Mouse (Mus musculus): ENCODE data around the gene Fbl. TPM values are rescaled to one million over a fixed set of nuclear protein-coding genes. Genes with fewer than 3 reads are reported as not detected.
"Not testable (repeated sequence)": the region's sequence is repeated elsewhere in the genome, so short reads cannot be mapped to it uniquely, and the experiment has no call there.

Fbl gene
- total and polyA plus RNA-seq, 2 experiments from 2014 or later = 31.9 to 60.9 TPM

DNA sequence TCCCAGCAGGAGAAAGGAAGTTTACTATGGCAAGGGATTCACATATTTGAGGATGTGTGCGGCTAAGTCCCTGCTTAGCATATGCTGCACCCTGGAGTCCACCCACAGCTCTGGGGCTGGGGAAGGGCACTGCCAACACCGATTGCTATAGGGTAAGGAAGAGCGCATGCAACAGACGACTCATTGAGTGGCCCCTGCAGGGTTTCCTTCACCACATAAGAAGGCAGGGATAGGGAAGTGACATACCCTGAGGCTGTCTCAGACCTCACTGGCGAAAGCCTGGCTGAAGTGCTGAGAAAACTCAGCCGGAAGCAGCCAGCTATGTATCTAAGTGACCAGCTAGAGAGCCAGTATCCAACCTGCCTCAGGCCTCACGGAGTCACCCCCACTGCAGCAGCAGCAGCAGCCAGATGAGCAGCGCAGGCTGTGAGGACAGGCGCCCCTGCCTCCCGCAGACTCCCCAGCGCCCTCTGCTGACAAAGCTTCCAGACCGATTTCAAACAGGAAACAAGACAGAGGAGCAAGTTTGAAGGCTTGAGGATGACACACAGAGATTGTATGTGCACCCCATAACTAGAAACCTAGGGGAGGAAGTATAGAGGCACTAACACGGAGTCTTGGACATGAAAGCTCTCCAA is 17.8 kb upstream of the Fbl start:
- no peaks in the 10 kb centered on the region for H3K36me3 ChIP-seq (ENCODE audit: insufficient read depth, low read length)
- peaks cover 3% of the 10 kb centered on the region; the same call in 1 of the 2 replicates for H3K27me3 ChIP-seq (ENCODE audit: insufficient read depth, low read length)
- no peak for ATAC-seq (ENCODE audit: low FRiP score)
- WGBS = 12% methylated on average over 13 of the region's 13 CpGs
- TF ChIP-seq CTCF (IDR thresholded peaks at IDR 0.05) = peak; percentile 73
- no peaks in the 10 kb centered on the region for H3K9me3 ChIP-seq (ENCODE audit: low read length)
- no peak overlapping the region for H3K4me3 ChIP-seq (ENCODE audit: low read depth, low read length)
- no peak overlapping the region for H3K9ac ChIP-seq (replicated peaks; ENCODE audit: low read length, poor library complexity, severe bottlenecking)
- DNase-seq (ENCODE audit: low spot score) = peak; percentile 14
- H3K4me1 ChIP-seq (ENCODE audit: insufficient read depth, low read length) = no peaks in the 10 kb centered on the region
- H3K27ac ChIP-seq (ENCODE audit: low read depth, low read length) = no peak overlapping the region
- H3K4me2 ChIP-seq (ENCODE audit: low read depth, low read length, poor library complexity, severe bottlenecking) = no peak overlapping the region

DNA sequence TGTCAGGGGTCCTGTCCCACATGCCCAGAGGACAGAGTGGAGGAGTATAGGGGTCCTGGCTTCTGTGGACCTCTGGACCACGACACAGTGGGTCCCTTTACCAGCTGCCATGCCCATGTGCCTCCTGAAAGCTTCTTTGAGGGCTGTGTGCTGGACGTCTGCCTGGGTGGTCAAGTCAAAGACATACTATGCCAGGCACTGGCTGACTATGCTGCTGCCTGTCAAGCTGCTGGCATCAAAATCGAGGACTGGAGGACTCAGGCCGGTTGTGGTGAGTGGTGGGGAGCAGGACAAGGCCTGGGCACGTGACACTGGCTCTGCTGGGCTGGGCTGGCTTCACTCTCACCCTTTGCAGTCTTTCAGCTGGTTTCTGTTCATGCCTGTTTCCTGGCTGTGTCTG is 15.9 kb upstream of the Fbl start:
- DNase-seq (ENCODE audit: low spot score) = peak; percentile 49
- not testable (repeated sequence) for H3K27me3 ChIP-seq (ENCODE audit: insufficient read depth, low read length); H3K4me1 ChIP-seq (ENCODE audit: insufficient read depth, low read length); H3K36me3 ChIP-seq (ENCODE audit: insufficient read depth, low read length); H3K9me3 ChIP-seq (ENCODE audit: low read length); H3K4me3 ChIP-seq (ENCODE audit: low read depth, low read length); H3K4me2 ChIP-seq (ENCODE audit: low read depth, low read length, poor library complexity, severe bottlenecking); H3K9ac ChIP-seq (replicated peaks; ENCODE audit: low read length, poor library complexity, severe bottlenecking); H3K27ac ChIP-seq (ENCODE audit: low read depth, low read length)
- ATAC-seq (ENCODE audit: low FRiP score) = peak; percentile 63; the same call in 1 of the 2 replicates
- WGBS = 31% methylated on average over 4 of the region's 5 CpGs

DNA sequence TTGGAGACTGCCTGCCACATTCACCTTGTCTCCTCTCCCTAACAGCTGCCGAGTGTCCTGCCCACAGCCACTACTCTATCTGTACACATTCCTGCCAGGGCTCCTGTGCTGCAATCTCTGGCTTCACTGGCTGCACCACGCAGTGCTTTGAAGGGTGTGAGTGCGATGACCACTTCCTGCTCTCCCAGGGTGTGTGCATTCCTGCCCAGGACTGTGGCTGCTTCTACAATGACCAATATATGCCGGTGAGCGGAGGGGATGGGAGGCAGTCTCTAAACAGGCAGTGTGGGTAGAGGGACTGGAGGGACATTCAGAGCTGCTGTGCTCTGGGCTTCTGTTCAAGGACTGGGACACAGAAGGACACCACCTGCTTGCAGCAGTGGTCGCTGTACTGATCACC is 10.2 kb upstream of the Fbl start:
- DNase-seq (ENCODE audit: low spot score) (no peak), ATAC-seq (ENCODE audit: low FRiP score) (no peak)
- no peaks in the 10 kb centered on the region for H3K27me3 ChIP-seq (ENCODE audit: insufficient read depth, low read length)
- no peak overlapping the region for H3K27ac ChIP-seq (ENCODE audit: low read depth, low read length)
- 71% methylated on average over 6 of the region's 6 CpGs for WGBS
- no peak overlapping the region for H3K4me3 ChIP-seq (ENCODE audit: low read depth, low read length)
- no peaks in the 10 kb centered on the region for H3K4me1 ChIP-seq (ENCODE audit: insufficient read depth, low read length)
- H3K36me3 ChIP-seq (ENCODE audit: insufficient read depth, low read length) = no peaks in the 10 kb centered on the region
- H3K9me3 ChIP-seq (ENCODE audit: low read length) = no peaks in the 10 kb centered on the region
- no peak for TF ChIP-seq CTCF (IDR thresholded peaks at IDR 0.05)
- H3K9ac ChIP-seq (replicated peaks; ENCODE audit: low read length, poor library complexity, severe bottlenecking) = 0 out of 2 replicates have a peak overlapping the region, but pooled peaks have one; percentile 24
- H3K4me2 ChIP-seq (ENCODE audit: low read depth, low read length, poor library complexity, severe bottlenecking) = no peak overlapping the region

DNA sequence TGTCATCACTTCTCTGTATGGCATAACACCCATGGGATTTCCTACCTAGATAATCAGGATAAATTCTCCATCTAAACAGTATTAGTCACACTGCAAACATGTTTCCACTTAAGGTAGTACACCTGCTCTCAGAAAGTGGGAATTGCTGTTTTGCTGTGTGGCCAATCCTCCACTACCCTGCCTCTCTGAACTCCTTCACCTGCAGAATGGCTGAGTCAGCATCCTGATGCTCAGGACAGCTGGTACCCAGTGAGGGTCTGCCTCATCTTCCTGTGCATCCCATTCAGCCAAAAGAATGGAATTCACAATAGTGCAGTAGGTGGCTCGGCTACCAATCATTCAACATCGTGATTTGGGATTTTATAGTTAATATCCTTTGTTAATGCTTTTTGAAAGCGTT is 9.6 kb upstream of the Fbl start:
- 68% methylated on average over 3 of the region's 3 CpGs for WGBS
- no peak overlapping the region for H3K9ac ChIP-seq (replicated peaks; ENCODE audit: low read length, poor library complexity, severe bottlenecking)
- H3K27ac ChIP-seq (ENCODE audit: low read depth, low read length) = no peak overlapping the region
- H3K4me3 ChIP-seq (ENCODE audit: low read depth, low read length) = no peak overlapping the region
- no peak for ATAC-seq (ENCODE audit: low FRiP score)
- H3K9me3 ChIP-seq (ENCODE audit: low read length) = no peaks in the 10 kb centered on the region
- TF ChIP-seq CTCF (IDR thresholded peaks at IDR 0.05) = no peak
- H3K36me3 ChIP-seq (ENCODE audit: insufficient read depth, low read length) = no peaks in the 10 kb centered on the region
- no peak overlapping the region for H3K4me2 ChIP-seq (ENCODE audit: low read depth, low read length, poor library complexity, severe bottlenecking)
- DNase-seq (ENCODE audit: low spot score) = no peak
- no peaks in the 10 kb centered on the region for H3K27me3 ChIP-seq (ENCODE audit: insufficient read depth, low read length)
- no peaks in the 10 kb centered on the region for H3K4me1 ChIP-seq (ENCODE audit: insufficient read depth, low read length)

DNA sequence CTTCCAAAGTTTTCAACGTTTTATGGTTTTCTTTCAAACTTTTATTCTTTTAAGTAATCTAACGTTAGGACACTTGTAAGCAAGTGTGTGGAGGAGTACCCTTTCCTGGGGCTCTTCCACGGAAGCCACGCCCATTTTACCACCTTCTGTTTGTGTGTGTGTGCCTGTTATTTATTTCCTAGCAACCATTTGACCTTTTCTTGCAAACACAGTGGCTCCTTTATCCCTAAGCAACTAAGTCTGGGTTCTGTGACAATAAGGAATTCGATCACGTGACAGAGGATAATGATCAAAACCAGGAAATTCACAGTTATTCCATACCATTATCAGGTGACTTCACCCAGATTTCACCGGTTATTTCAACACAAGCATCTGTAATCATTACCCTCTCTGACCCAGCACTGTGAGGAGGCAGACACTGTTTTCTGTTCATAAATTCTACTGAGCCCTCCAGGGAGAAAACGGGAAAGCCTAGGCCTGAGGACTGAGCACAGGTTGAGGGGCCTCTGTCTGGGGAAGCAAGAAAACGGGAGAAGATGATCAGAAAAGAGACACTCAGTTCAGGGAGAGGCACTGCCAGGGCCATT is 8.3 kb upstream of the Fbl start:
- 54% methylated on average over 9 of the region's 9 CpGs for WGBS
- no peak for DNase-seq (ENCODE audit: low spot score)
- Histone ChIP-seq H3K4me3 (ENCODE audit: low read depth, low read length) (no peak overlapping the region), H3K9me3 (ENCODE audit: low read length) (no peaks in the 10 kb centered on the region), H3K27ac (ENCODE audit: low read depth, low read length) (no peak overlapping the region), H3K27me3 (ENCODE audit: insufficient read depth, low read length) (no peaks in the 10 kb centered on the region), H3K4me2 (ENCODE audit: low read depth, low read length, poor library complexity, severe bottlenecking) (no peak overlapping the region), H3K9ac (replicated peaks; ENCODE audit: low read length, poor library complexity, severe bottlenecking) (no peak overlapping the region), H3K36me3 (ENCODE audit: insufficient read depth, low read length) (no peaks in the 10 kb centered on the region), H3K4me1 (ENCODE audit: insufficient read depth, low read length) (no peaks in the 10 kb centered on the region)
- no peak for TF ChIP-seq CTCF (IDR thresholded peaks at IDR 0.05)
- ATAC-seq (ENCODE audit: low FRiP score) = no peak

DNA sequence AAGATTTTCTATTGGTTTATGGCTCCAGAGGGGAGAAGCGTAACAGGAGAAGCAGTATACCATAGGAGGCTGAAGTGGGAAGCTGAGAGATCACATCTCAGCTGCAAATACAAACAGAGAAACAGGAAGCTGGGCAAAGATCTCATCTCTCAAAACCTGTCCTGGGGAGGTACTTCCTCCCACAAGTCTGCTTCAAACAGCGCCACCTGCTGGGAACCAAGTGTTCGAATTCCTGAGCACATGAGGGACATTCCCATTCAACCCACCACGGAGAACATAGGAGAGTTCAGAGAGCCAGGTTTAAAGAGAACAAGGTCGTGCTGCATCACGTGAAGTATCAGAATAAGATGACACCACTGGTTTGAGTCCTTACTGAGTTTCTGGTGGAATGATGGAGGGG is 4.1 kb upstream of the Fbl start:
- Histone ChIP-seq H3K27me3 (ENCODE audit: insufficient read depth, low read length) (no peaks in the 10 kb centered on the region), H3K4me2 (ENCODE audit: low read depth, low read length, poor library complexity, severe bottlenecking) (no peak overlapping the region), H3K9ac (replicated peaks; ENCODE audit: low read length, poor library complexity, severe bottlenecking) (no peak overlapping the region), H3K36me3 (ENCODE audit: insufficient read depth, low read length) (no peaks in the 10 kb centered on the region), H3K9me3 (ENCODE audit: low read length) (no peaks in the 10 kb centered on the region), H3K4me3 (ENCODE audit: low read depth, low read length) (no peak overlapping the region), H3K27ac (ENCODE audit: low read depth, low read length) (no peak overlapping the region), H3K4me1 (ENCODE audit: insufficient read depth, low read length) (0 out of 2 replicates have a peak, but pooled peaks cover under 1% of the 10 kb centered on the region)
- no peak for DNase-seq (ENCODE audit: low spot score)
- peak; percentile 20; the same call in 1 of the 2 replicates for TF ChIP-seq CTCF (IDR thresholded peaks at IDR 0.05)
- no peak for ATAC-seq (ENCODE audit: low FRiP score)
- 84% methylated on average over 6 of the region's 6 CpGs for WGBS
